Mouse (Mus musculus): Measurements from ENCODE around the gene Mgat4c.
"Not testable (repeated sequence)": the region's sequence is repeated elsewhere in the genome, so short reads cannot be mapped to it uniquely, and the experiment has no call there.

Gene Mgat4c

GRCm38 (mm10) chr10:102127340-102127739 is 446.1 kb downstream of the Mgat4c start:
- no peak for DNase-seq (ENCODE audit: low spot score in 2 of 2)

- no peak for DNase-seq (ENCODE audit: low spot score in 2 of 2)
Measured at GRCm38 (mm10) chr10:102154865-102155264, 473.6 kb downstream of the Mgat4c start.

DNA sequence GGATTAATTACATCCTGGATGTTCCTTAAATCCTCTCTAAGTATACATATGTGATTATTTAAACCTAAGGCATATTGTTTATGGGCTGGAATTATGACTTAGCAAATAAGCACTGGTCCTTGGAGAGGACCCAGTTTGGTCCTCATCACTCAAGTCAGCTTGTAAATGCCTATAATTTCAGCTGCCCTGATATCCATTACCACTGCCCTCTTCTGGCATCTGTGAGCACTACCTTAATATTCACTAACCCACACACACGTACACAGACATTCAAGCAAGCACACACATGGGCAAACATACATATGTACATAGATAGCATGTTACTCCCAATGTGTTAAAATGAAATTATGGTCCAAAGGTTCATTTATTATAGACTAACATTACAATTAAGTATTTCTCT is 474.6 kb downstream of the Mgat4c start:
- no peak for DNase-seq (ENCODE audit: low spot score in 2 of 2)

DNA sequence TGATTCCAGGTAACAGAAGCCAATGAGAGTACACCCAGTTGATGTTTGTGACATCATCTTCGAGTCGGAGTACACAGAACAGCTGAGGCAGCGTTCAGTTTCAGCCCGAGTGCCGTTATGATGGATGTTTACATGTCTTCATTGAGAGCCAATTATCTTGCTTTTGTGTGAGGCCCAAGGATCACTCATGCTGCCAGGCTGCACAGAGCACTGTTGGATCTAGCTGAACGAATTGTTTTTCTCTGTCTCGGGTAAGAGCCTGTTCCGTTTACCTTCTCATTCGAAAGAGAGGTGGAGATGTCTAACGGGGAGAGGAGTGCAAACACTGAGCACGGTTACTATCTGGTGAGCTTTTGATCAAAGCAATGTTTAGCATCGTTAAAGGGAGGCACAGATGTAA is 477.5 kb downstream of the Mgat4c start:
- DNase-seq (ENCODE audit: low spot score in 2 of 2): no peak

- no peak for DNase-seq (ENCODE audit: low spot score in 2 of 2)
Measured at GRCm38 (mm10) chr10:102184726-102185125, 503.4 kb downstream of the Mgat4c start.

- DNase-seq (ENCODE audit: low spot score in 2 of 2): no peak
Measured at GRCm38 (mm10) chr10:102191646-102192045, 510.4 kb downstream of the Mgat4c start.

GRCm38 (mm10) chr10:102196850-102197249 is 515.6 kb downstream of the Mgat4c start:
- DNase-seq (ENCODE audit: low spot score in 2 of 2): no peak

GRCm38 (mm10) chr10:102238558-102239211 is 557.4 kb downstream of the Mgat4c start:
- DNase-seq (ENCODE audit: low spot score in 2 of 2): no peak

DNA sequence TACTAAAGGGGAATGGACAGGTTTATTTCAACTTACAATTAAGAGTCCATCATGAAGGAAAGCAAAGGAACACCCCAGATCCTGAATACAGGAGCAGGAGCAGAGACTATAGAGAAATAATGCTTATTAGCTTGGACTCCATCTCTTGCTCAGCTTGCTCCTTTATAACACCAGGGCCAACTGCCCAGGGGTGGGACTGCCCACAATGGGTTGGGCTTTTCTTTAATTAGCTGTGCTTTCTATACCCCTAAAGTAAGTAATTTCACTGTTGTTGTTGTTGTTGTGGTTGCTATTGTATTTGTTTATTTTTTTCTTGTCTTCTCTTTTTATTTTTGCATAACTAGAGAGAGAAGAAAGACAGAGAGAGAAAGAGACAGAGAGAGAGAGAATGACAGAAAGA is 562.6 kb downstream of the Mgat4c start:
- no peak for DNase-seq (ENCODE audit: low spot score in 2 of 2)

- DNase-seq (ENCODE audit: low spot score in 2 of 2): no peak
Measured at GRCm38 (mm10) chr10:102244601-102245000, 563.3 kb downstream of the Mgat4c start.

GRCm38 (mm10) chr10:102245269-102245668 is 564.0 kb downstream of the Mgat4c start:
- DNase-seq (ENCODE audit: low spot score in 2 of 2): no peak

DNA sequence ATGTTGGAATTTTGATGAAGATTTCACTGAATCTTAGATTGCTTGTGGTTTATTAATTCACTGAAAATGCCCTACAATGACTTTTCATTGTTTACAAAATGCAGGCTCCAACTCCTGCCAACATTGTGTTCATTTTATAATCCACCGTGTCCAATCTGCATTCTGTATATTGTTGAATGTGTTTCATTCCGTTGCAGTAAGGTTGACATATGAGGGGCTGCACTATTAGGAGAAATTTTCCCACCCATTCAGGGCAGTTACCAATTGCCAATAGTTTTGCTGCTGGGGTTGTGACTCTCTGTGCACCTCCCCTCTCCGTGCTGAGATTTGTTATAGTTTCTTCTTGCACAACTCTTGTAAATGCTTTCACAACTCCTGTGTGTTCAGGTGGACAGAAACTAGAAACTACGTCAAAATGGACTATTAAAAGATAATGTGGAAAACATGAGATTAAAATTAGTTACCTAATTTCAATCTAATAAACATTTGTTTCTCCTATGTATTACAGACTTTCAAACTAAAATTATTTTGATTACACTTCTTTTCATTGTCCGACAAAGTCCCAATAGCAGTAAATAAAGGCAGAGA is 627.7 kb downstream of the Mgat4c start:
- no peak for DNase-seq (ENCODE audit: low spot score in 2 of 2)

DNA sequence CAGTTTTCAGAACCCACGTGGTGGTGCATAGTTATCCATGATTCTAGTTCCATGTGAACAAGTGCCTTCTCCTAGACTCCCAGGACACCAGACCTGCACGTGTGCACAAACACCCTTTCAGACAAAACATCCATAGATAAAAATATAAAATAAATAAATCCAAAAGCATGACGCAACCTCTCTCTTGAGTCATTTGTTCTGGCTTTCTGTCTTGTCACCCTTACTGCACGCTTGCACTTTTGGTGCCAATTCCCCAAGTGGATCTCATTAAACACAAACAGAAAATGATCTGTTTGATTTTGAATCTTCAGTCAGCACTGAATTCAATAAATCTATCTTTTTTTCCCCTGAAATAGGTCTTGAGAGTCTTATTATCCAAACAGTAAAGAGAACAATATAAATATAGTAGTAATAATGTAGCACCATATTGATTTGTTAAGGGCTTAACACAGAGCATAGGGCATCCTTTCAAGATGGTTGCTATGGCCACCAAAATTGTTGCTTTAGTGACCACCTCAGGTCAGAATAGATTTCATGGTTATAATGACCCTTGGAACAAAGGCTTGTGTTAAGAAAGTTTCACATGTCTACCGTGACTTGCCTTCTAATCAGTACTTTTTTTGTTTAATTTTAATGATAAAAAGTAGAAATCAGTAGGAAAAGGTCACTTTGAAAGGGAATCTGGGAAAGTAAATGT is 684.5 kb downstream of the Mgat4c start:
- no peak for DNase-seq (ENCODE audit: low spot score in 2 of 2)

GRCm38 (mm10) chr10:102370576-102370975 is 689.3 kb downstream of the Mgat4c start:
- no peak for DNase-seq (ENCODE audit: low spot score in 2 of 2)

DNA sequence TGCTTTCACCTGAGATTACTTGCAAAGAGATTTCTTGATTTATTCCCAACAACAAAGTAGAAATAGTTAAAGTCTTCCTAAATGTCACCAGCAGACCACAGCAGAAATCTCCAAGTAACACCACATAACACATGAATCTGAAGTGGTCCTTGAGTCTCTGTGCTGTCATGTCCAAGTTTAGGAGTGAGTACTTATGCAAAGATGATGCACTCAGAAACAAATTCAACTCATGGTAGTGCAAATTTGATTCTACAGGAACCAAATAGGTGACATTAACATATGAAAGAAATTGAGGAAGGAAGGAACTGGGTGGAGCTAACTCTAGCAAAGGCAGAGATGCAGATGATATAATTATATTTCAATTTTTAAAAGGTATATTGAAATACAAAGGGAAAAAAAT is 690.8 kb downstream of the Mgat4c start:
- no peak for DNase-seq (ENCODE audit: low spot score in 2 of 2)

DNA sequence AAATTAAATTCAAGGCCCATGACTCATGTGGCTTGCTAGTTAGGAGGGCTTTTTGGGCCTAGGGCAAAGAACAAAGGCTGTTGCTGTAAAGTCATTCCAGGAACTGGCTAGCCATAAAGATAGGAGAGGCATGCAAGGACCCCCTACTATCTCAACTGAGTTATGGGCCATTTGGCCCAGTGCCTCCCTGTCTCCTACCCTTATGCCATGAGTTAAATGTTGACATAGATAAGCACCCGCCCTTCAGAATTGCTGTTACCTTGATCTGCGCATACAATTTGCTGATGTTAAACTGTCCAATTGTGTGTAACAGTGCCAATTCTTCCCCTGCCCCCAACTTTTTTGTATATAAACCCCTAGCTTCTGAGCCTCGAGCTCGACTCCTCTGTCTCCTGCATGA is 692.8 kb downstream of the Mgat4c start:
- no peak for DNase-seq (ENCODE audit: low spot score in 2 of 2)

- no peak for DNase-seq (ENCODE audit: low spot score in 2 of 2)
Measured at GRCm38 (mm10) chr10:102377377-102377776, 696.1 kb downstream of the Mgat4c start.

GRCm38 (mm10) chr10:102389223-102389622 is 707.9 kb downstream of the Mgat4c start:
- DNase-seq (ENCODE audit: low spot score in 2 of 2): no peak

GRCm38 (mm10) chr10:102417654-102418272 is 736.5 kb downstream of the Mgat4c start:
- no peak for DNase-seq (ENCODE audit: low spot score in 2 of 2)

- DNase-seq (ENCODE audit: low spot score in 2 of 2): not testable (repeated sequence)
Measured at GRCm38 (mm10) chr10:102435048-102435447, 753.8 kb downstream of the Mgat4c start.

GRCm38 (mm10) chr10:102435467-102435866 is 754.2 kb downstream of the Mgat4c start:
- not testable (repeated sequence) for DNase-seq (ENCODE audit: low spot score in 2 of 2)

All from spleen, postnatal 36 days (tissue).